Mouse (Mus musculus): Measurements from ENCODE around the gene Lalba.
"Not testable (repeated sequence)": the region's sequence is repeated elsewhere in the genome, so short reads cannot be mapped to it uniquely, and the experiment has no call there.

DNA sequence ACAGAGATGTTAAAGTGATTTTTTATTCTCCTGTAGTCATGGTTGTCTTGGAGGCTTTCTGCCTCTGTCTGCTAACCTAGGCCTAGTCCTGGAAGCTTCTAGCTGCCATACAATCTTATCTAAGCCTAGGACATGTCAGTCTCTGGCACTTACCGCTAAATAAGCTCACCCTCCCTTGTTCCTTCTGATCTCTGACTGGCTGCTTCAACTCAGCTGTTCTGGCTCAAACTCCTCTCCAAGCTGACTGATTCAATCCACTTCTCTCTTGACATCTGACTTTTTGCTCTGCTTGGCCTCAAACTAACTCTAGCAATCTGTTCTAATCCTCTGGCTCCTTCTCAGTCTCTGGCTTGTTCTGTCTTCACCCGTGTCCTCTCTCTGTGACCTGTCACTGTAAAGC lies 32.3 kb upstream of the Lalba start:
- TF ChIP-seq POLR2A, CTCF (IDR thresholded peaks at IDR 0.05; ENCODE audit: extremely low read depth, insufficient read depth, low read length): not testable (repeated sequence)

All from cortical plate, adult 2 months (tissue).